Mouse (Mus musculus) skeletal muscle tissue, adult 2 months (tissue): ENCODE results near the gene Aldh6a1.

ENCODE experiments used
- DNase-seq: peaks from one replicate; pipeline ENCODE4 v3.0.0-alpha.2; 2012; ENCODE audit warnings: low read depth, low spot score

The Aldh6a1 gene

DNA sequence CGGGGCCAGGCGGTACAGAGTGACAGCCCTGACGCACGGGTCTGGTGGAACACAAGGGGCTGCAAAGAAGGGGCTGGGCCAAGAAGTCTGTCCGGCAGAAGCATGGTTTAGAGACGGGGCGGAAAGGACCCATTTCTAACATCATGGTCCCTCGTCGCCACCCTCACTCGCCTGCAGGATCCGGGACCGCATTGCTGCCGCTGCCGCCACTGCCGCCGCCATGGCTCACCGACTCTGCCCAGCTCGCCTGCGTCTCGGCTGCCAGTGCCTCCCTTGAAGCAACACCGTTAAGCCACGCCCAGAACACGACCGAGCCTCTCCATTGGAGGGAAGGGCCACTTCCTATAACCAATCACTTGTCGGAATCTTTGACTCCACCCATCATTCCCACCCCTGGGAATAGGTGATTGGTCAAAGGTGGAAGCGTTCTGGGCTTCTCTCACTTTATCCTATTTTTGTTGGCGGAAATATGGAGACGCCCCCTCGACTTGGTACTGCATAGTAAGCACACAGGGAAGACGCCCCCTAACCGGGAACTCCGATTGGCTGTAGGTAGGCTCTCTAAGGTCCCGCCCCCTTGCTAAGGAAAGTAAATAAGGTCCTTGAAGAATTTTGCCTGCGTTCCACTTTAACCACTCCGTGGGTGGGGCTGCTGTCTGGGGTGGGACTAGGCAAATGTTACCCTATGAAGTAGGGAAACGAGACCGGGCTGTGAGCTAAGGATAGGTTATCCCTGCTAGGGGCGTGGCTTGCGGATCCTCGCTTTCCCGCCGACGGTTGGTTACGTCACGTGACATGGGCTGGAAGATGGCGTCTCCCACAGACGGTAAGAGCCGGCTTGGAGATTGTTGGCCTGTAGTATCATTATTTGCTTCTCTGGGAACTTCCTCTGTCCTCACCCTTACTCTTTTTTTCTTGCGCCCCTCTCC lies at the start of gene Aldh6a1, which contains the start of gene Lin52:
TSS of gene Aldh6a1 (minus strand) at position 287 of the 929 bp plus-strand sequence.
TSS of gene Lin52 (plus strand) at position 705 of the 929 bp plus-strand sequence.
- peak; percentile 100 for DNase-seq

GRCm38 (mm10) chr12:84496795-84497194 lies 46.0 kb upstream of the Aldh6a1 start:
- DNase-seq, result no peak

GRCm38 (mm10) chr12:84487324-84488056 lies 36.7 kb upstream of the Aldh6a1 start:
- DNase-seq, result no peak

DNA sequence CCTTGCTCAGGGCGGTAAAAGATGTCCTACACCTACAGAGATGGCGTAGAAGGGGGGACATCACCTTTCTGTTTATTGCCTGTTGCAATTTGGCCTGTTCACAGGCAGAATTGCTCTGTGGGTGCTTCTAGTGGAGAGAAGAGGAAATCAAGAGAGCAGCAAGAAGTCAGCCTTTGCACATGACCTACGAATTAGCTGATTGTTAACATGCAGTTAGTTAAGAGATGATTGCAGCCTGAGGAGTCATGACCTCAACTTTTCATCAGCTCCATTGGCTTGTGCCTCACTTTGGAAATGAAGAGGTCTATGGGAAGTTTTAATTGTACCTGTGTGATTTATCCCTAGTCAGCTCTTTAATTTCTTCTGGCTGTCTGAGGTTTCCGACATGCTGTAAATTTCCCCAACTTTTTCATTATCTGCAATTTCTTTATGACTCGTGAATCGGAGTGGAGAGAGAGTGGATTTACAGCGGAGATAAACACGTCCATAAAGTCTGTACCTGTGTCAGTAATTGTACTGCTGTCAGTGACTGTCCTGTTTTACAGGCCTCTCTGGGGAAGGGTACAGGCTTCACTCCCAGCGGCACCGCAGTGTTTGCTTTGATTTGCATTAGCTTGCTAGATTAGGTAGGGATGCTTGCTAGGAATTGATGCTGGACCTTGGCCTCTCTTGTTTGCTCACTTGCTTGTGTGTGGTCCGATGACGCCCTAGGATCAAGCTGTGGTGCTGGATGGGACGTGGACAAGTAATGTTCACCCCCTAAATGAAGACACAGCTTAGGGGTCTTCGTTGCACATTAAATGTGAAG lies 32.2 kb upstream of the Aldh6a1 start:
- DNase-seq, result no peak

DNA sequence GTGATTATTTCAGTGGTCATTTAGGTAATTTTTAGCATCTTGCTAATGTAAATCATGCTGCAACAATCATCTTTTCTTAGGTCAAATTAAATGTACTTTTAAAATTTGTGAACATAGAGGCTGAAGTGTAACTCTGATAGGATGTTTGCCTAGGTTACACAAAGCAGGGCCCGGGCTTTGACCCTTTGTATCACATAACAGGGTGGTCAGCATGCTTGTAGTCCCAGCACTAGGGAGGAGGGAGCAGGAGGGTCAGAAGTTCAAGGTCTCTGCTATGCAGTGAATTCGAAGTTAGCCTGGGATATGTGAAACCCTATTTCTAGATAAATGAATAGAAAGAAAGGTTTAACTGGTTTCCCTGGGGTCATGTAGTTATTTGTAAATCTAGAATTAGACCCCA lies 30.4 kb upstream of the Aldh6a1 start:
- DNase-seq, result no peak

DNA sequence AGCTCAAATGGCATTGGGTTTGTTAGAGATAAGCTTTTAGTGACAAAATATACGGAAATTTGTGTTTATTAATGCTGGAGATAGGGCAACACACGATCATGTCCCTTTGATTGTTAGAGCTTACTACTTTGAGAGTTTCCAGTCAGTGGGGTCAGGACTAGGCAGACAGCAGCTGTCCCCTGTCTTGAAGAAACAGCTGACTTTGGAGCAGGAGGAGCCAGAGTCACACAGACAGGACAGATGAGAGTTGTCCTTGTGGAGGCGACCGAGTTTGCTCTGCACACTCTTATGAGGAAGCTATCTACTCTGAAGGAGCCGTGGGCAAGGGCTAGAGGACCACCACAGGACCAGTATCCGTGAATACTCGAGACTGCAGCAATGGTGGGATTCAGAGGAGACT lies 28.1 kb upstream of the Aldh6a1 start:
- DNase-seq, result no peak

GRCm38 (mm10) chr12:84468701-84469100 lies 17.9 kb upstream of the Aldh6a1 start:
- peak; percentile 22 for DNase-seq

- DNase-seq, result no peak
Observed at GRCm38 (mm10) chr12:84462856-84463255, 12.1 kb upstream of the Aldh6a1 start.

- DNase-seq, result no peak
Observed at GRCm38 (mm10) chr12:84461416-84461815, 10.6 kb upstream of the Aldh6a1 start.

GRCm38 (mm10) chr12:84459845-84460244 lies 9.0 kb upstream of the Aldh6a1 start:
- no peak for DNase-seq

DNA sequence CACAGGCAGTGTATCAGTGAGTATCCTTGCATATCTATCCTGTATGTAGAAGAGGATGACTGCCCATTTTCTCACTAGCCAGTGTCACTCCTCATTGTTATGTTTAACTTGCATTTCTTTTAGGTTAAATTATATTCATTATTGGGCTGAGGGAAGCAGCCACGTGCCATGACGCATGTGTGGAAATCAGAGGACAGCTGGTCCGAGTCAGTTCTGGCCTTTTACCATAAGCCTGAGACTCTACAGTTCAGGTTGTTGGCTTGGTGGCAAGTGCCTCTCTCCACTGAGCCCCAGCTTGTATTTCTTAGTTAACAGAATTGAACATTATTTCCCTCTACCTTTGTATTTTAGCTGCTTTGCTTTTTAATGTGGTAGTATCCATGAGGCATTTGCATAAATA lies 6.1 kb upstream of the Aldh6a1 start:
- no peak for DNase-seq

DNA sequence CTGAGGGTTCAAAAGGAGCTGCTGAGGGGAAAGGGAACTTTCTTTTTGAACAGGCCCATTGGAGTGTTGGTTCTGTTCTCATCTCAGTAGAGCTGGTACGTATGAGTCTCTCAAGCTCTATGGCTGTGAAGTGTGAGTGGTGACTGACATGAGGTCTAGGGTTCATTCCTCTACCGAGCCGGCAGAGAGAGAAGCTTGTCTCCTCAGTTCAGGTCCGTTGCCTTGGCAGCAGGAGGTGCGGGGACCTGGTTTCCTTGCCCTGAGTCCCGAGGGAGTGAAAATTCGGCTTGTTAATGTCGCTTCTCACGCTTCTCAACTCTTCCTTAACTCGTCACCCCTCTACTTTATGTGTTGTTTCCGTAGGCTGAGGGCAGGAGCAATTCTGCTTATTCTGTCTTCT lies 997 bp upstream of the Aldh6a1 start:
- peak; percentile 9 for DNase-seq

GRCm38 (mm10) chr12:84450351-84450717 lies 470 bp downstream of the Aldh6a1 start:
- DNase-seq, result peak; percentile 49

DNA sequence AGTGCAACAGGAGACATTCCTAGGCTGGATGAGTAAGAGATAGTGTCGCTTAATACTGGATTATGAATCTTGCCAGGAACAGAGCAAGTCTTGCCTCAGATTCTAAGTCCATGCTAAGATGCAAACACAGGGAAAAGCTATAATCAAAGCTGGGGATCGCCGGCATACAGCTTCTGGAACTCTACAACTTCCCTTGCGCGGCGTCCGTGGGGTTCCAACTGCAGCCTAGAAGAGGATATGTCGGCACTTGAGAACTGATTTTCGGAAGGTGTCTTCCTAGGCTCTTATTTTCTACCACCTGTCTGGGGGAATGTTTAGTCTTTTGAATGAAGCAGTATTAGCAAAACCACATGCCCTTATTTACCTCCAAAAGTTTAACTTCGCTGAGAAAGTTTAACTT lies 917 bp downstream of the Aldh6a1 start:
- DNase-seq, result no peak

DNA sequence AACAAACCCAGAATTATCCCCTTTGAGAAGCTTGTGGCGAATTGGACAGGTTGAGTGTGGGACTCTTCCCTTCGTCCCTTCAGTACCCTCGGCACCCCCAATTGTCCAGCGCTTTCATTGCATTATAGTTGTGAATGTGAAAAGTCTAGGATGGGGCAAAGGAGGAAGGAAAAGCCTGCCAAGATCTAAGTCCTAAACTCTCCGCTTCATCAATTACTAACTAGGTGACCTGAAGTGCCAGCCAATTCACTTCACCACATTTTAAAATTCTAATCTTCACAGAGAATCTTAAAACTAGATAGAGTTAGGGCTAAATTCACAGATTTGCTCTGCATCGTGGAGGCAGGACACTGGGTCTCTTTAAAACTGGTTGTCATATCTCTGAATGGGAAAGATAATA lies 2.6 kb downstream of the Aldh6a1 start:
- no peak for DNase-seq

GRCm38 (mm10) chr12:84447386-84447785 lies 3.4 kb downstream of the Aldh6a1 start:
- no peak for DNase-seq

- no peak for DNase-seq
Observed at GRCm38 (mm10) chr12:84442526-84442925, 8.3 kb downstream of the Aldh6a1 start.

GRCm38 (mm10) chr12:84438697-84439096 lies 12.1 kb downstream of the Aldh6a1 start:
- DNase-seq, result no peak

- DNase-seq, result no peak
Observed at GRCm38 (mm10) chr12:84429825-84430224, 21.0 kb downstream of the Aldh6a1 start.

DNA sequence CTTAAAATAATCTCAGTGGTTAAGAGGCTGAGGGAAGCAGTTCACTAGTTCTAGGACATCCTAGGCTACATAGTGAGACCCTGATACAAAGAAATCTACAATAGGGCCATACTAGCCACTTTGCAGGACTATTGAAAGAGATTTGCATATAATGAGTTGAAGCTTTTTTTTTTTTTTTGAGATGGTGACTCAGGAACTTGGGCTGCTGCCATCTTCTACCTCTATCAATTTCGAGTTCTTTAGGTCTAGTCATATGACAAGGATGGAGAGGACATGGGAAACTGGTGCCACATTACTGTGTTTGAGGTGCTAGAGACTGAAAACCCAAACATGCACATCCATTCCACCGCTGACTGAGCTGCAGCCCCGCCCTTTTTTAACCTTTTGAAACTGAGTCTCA lies 26.8 kb downstream of the Aldh6a1 start:
- no peak for DNase-seq

DNA sequence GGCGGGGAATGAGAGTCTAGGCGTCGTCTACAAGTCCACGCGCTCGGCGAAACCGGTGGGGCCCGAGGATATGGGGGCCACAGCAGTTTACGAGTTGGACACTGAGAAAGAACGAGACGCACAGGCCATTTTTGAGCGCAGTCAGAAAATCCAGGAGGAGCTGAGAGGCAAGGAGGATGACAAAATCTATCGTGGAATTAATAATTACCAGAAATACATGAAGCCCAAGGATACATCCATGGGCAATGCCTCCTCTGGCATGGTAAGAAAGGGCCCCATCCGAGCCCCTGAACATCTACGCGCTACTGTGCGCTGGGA lies 33.2 kb downstream of the Aldh6a1 start:
- no peak for DNase-seq
